Mouse (Mus musculus) spleen, adult 12 weeks (tissue): ENCODE results near the gene Kalrn.

ENCODE experiments used
- DNase-seq: peaks from one replicate; pipeline ENCODE4 v3.0.0; 2022; ENCODE audit warnings: low spot score

Kalrn gene

GRCm38 (mm10) chr16:33936885-33937284 is 636.4 kb downstream of the Kalrn start:
- no peak for DNase-seq

GRCm38 (mm10) chr16:33935407-33935785 is 637.9 kb downstream of the Kalrn start:
- DNase-seq: no peak

- DNase-seq: no peak
Observed at GRCm38 (mm10) chr16:33934701-33935406, 638.5 kb downstream of the Kalrn start.

- DNase-seq: no peak
Observed at GRCm38 (mm10) chr16:33933411-33933810, 639.9 kb downstream of the Kalrn start.

- no peak for DNase-seq
Observed at GRCm38 (mm10) chr16:33932126-33932525, 641.2 kb downstream of the Kalrn start.

GRCm38 (mm10) chr16:33931682-33932081 is 641.6 kb downstream of the Kalrn start:
- no peak for DNase-seq

- DNase-seq: no peak
Observed at GRCm38 (mm10) chr16:33930785-33931184, 642.5 kb downstream of the Kalrn start.

- no peak for DNase-seq
Observed at GRCm38 (mm10) chr16:33928788-33929462, 644.4 kb downstream of the Kalrn start.

- no peak for DNase-seq
Observed at GRCm38 (mm10) chr16:33927263-33927824, 646.0 kb downstream of the Kalrn start.

GRCm38 (mm10) chr16:33923758-33924157 is 649.6 kb downstream of the Kalrn start:
- DNase-seq: no peak

- DNase-seq: no peak
Observed at GRCm38 (mm10) chr16:33923001-33923316, 650.4 kb downstream of the Kalrn start.

- no peak for DNase-seq
Observed at GRCm38 (mm10) chr16:33922111-33923000, 651.0 kb downstream of the Kalrn start.

GRCm38 (mm10) chr16:33921514-33921913 is 651.8 kb downstream of the Kalrn start:
- no peak for DNase-seq
